Mouse (Mus musculus) spleen, postnatal 10 days (tissue): ENCODE measurements around the gene Gm17606.

Experiments
- DNase-seq, 2 experiments: peaks; one replicate each; pipeline ENCODE4 v3.0.0; 2021 to 2022; ENCODE audit warnings: low spot score in 2 of 2

Gene Gm17606

DNA sequence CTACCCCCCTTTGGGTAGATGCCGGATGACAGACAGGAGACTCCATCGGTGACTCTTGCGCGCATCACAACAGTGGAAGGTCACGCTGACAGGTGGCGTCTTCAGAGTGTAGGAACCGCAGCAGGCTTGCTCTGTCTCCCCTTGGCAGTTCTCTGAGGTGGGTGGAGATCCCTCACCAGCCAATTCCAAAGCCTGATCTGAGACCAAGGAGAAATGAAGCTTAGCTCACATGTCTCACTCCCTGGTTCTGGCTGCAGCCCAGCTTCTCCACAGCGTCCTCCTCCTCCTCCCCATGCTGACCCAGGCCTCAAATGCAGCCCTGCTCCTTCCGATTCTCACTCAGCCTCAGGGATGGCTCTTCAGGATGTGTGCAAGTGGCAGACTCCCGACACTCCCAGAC lies 15.8 kb upstream of the Gm17606 start:
- DNase-seq = no peak

DNA sequence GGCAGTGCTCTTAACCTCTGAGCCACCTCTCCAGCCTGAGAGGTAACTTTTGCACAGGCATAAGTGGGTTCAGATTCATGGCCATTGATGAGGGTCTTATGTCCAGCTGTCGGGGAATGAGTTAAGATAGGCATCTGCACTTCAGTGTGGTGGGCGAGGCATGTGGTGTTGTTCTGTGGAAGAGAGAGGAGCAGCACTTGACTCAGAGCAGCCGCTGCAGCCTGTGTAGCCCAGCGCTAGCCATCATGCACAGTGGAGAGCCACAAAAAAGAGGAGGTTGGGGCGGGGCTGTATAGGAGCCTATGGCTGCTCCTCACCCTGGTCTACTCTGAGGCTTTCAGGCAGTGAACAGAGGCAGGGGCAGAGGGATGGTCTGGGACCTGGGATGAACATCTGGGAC lies 12.6 kb upstream of the Gm17606 start:
- DNase-seq = no peak

GRCm38 (mm10) chr14:54629797-54630196 lies 11.0 kb upstream of the Gm17606 start:
- DNase-seq = no peak

DNA sequence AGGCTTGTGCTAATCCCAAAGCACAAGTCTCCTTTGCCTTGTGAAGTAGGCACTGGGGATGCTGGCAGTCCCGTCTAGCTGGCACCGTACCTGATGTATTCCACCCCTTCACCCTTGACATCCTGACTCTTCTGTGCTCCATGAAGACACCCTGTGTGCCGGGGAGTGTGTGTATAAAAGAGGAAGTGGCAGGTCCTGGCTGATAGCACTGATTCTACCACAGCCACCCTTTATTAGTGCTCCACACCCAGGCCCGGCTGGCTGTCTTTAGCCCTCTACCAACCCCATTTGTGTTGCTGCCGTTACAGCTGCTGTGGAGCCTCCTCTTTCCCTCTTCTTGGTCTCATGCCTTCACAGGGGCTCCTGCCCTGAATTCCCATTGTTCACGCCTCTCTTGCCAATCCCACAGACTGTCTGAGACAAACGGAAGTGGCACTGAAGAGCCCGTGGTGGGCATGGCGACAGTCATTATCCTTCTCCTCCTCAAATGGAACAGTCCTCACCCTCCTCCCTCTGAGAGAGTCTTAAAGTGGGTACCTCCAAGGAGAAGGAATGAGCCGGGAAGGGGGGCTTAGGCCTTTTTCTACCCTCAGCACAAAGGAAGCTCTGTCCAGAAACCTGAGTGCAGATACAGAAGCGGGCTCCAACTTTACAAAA lies 10.0 kb upstream of the Gm17606 start:
- DNase-seq = no peak

GRCm38 (mm10) chr14:54631240-54631599 lies 9.5 kb upstream of the Gm17606 start:
- no peak for DNase-seq

DNA sequence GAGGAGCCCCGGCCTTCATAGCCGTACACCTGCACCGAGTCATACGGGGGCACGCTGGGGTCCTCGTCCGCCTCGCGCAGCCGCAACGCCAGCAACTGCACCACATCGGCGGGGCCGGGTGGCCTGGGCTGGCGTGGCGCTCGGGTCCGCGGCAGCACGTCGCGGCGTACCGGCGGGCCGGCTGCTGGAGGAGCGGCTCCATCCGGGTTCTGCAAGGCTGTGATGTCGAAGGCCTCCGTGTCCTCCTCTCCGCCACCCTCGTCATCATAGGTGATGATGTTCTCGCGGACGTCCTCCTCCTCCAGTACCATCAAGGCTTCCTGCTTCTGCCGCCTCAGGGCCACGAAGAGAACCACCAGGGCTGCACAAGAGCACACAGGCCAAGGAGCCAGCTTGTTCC lies 8.5 kb upstream of the Gm17606 start:
- no peak for DNase-seq

DNA sequence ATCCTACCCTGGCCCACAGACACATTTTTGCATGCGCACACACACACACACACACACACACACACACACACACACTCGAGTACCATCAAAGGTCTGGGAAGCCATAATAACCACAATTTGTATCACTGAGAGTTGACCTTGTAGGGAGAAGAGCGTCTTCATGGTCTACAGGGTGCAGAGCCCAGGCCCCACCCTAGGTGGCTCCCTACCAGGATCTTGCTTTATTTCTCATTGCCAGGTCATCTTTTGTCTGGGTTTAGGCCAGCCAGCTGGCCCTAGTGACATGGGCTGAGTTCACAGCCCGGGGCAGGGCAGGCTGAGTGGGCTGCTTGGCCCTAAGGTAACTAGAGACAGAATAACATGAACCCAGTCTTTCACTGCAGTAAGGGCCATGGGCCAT lies 6.6 kb upstream of the Gm17606 start:
- DNase-seq = no peak

DNA sequence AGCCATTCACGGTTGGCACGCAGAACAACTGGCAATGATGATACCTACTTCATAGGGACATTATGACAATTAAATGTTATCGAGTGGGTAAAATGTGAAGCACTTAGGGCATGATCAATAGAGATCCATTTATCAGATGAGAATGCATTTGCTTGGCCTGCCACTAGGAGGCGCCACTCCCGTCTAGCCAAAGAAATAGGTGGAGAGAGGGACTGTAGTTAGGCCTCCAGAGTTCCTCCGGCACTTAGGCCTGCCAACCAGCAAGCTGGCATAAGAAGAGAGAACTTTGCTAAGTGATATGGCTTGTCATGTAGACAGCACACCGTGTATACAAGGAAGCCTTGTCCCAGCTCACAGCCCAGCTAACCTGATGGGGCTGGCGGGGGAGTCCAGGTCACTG lies 3.8 kb upstream of the Gm17606 start:
- DNase-seq = peak; percentile 63 to 78

DNA sequence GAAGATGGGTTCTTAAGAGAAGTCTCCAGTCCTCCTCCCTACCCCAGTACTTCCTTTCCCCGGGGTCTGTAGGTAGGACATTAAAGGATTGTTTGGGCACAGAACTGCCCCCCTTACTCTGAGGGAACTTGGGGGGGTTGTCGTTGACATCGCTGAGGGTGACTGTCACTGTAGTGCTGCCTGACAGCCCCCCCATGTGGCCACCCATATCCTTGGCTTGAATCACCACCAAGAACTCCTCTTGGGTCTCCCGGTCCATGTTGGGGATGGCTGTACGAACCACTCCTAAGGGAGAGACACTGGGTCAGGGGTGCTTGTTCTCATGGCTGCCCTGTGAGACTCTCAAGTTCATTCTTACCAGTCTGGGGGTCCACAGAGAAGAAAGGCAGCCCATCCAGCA lies 2.5 kb upstream of the Gm17606 start:
- DNase-seq = no peak

DNA sequence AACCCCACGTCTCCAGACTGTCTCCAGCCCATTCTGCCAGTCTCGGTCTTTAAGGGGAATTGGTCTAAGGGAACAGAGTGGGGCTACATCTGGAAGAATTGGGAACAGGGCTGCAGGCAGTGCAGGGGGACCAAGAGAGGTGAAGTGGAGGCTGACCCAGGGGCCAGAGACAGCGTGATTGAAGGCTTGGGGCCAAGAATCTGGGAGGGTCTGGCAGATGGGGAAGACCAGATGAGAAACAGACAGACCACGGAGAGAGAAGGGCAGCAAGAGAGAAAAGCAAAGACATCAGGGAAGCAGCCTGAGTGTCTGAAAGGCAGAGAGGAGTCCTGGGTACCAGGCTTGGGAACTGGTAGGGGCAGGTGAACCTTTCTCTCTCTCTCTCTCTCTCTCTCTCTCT lies 631 bp upstream of the Gm17606 start:
- DNase-seq = no peak

DNA sequence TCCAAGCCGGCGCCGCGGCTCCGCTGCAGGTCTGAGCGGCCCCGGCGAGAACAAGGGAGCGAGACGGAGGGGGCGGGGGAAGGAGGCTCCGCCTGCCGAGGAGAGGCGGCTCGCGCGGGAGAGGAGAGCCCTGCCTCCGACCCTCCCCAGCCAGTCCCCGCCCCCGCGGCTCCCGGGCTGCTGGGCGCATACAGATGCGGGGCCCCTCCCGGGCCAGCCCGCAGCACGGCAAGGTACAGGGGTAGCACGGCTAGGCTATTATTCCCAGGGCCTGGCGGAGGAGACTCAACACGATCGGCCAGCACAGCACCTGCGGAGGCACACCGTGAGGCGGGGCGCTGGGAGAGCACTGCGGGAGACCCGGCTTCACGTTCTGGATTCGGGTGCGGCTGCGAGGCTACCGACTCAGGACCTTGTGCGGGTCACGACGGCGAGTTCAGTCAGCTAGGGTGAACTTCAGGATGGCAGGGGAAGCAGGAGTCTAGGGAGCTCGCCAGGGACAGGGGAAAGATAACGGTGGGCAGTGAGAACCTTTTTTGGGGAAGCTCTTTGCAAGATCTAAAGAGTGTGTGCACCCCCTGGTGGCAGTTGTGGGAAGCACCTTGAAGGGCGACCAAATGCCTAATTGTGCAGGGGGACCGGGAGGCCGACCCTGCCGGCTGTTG lies 685 bp downstream of the Gm17606 start, which contains the start of gene Cdh24:
TSS of gene Cdh24 (minus strand) at position 60 of the 665 bp plus-strand sequence.
- DNase-seq = peak; percentile 91 to 92

DNA sequence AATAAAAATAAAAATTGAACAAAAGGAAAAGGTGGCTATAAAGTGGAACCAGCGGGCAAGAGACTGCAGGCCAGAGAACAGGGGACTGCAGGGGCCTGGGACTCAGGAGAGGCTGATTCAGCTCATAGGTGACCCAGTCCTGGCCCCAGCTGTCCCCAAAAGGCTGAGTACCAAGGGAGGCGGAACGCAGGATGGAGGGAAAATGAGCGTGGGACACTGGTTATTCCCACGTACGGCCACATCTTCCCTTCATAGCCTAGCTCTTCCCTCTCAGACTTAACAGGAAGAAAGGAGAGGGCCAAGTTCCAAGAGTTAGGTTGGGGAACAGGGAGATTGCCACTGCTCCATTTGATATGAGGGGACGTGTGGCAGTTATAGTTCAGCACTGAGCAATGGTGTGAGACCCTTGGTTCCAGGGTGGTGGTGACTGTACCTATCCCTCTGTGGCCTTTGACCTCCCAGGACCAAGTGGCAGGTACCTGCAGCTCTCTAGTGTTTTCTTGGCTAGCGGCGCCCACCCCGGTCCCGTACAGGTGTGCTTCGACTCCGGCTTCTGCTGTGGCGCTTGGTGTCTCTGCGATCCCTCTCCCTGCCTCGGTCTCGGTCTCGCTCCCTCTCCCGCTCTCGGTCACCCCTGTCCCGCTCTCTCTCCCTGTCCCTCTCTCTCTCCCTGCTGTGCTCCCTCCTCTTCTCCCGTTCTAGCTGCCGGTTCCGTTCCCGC lies 1.6 kb downstream of the Gm17606 start:
- no peak for DNase-seq

- DNase-seq = no peak
Observed at GRCm38 (mm10) chr14:54643011-54643410, 2.3 kb downstream of the Gm17606 start.

DNA sequence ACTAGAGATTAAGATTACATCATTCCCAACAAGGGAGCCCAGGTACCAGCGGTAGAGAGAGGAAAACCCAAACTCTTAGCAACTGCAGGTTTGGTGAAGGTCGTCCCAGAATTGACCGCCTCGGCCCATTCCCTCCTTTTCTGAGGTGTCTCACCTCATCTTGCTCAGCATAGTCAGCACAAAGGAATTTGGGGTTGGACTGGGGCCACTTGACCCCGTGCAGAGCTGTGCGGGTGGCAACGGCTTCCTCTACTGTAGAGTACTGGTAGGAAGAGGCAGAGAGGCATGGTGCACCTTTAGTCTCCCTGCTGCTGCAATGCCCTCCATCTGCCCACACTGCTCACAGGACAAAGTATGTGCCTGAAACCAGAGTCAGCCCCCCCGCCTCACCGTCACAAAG lies 3.5 kb downstream of the Gm17606 start:
- DNase-seq = no peak

DNA sequence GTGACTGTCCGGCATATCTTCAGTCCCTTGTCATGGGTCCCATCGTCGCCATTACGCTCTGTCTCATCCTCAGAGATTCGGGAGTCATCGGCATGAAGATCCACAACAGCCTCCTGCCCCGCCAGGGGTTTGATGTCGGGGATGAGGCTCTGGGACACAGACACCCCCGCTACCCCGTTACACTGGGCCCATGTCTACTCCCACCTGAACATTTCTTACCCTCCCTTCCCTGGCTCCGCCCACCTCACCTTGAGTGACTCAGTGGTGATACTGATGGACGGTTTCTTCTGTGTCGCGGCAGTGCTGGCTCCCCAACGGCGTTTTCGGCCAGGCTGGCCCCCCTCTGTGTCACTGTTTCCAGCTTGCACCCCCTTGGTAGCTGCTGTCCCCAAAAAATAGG lies 5.7 kb downstream of the Gm17606 start:
- no peak for DNase-seq

- no peak for DNase-seq
Observed at GRCm38 (mm10) chr14:54646898-54647636, 6.3 kb downstream of the Gm17606 start.

DNA sequence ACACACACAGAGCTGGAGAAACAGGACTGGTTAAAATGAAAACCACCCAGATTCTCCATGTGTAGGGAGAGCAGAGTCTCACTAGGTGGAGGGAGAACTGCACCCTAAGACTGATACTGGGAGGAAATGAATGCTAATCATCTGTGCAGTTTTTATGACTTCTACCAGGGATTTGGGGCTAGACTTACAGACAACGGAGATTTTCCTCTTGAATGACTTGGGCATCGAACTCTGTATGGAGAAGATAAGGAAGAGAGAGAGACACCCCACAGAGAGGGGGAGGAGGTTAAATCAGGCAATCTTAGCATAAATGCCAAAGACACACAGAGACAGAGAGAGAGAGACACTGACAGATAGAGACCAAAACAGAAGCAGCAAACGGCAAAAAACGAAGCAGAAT lies 7.1 kb downstream of the Gm17606 start:
- no peak for DNase-seq

GRCm38 (mm10) chr14:54650621-54651454 lies 10.1 kb downstream of the Gm17606 start:
- DNase-seq = peak; percentile 81 to 92

- no peak for DNase-seq
Observed at GRCm38 (mm10) chr14:54651556-54651955, 10.8 kb downstream of the Gm17606 start.

- DNase-seq = no peak
Observed at GRCm38 (mm10) chr14:54652787-54653186, 12.0 kb downstream of the Gm17606 start.

GRCm38 (mm10) chr14:54653496-54653895 lies 12.7 kb downstream of the Gm17606 start:
- DNase-seq = peak; percentile 69 to 85
